Mouse (Mus musculus) embryonic fibroblast, embryonic 13.5 days (primary cell): ENCODE results near the gene Glis2. TPM values are rescaled to one million over a fixed set of nuclear protein-coding genes. Genes with fewer than 3 reads are reported as not detected.

Experiments
- H3K27ac ChIP-seq: 2 replicates; pipeline ENCODE4 v1.5.1; 2012; ENCODE audit warnings: low read length, control low read depth, inconsistent platforms; ENCODE audit not compliant: insufficient read depth
- H3K4me1 ChIP-seq: 2 replicates; pipeline ENCODE4 v1.6.1; 2011; ENCODE audit warnings: low read length; ENCODE audit not compliant: control insufficient read depth, insufficient read depth
- H3K4me3 ChIP-seq: 2 replicates; pipeline ENCODE4 v1.5.1; 2011; ENCODE audit warnings: mild to moderate bottlenecking, control low read depth, low read length; ENCODE audit not compliant: insufficient read depth
- CTCF ChIP-seq: IDR thresholded peaks from 2 replicates; pipeline ENCODE4 v1.5.1; 2011; ENCODE audit warnings: mild to moderate bottlenecking, control low read depth, low read length, moderate library complexity, borderline replicate concordance; ENCODE audit not compliant: insufficient read depth
- POLR2A ChIP-seq: IDR thresholded peaks from 2 replicates; pipeline ENCODE4 v1.6.1; 2011; ENCODE audit warnings: low read depth, mild to moderate bottlenecking, control low read depth, low read length, moderate library complexity
- polyA plus RNA-seq: library from polyadenylated mRNA; stranded (reverse); fragments of >200 nt; gene quantifications from 2 replicates; pipeline ENCODE4 v1.2.4, GENCODE M21; 2011; ENCODE audit warnings: low read depth; ENCODE audit not compliant: missing spikeins, insufficient read length

Gene Glis2
- polyA plus RNA-seq, 1 experiment, result 64.0 TPM

- TF ChIP-seq CTCF (no peak), POLR2A (no peak)
- Histone ChIP-seq H3K4me3 (peak overlapping the region; percentile 94), H3K27ac (peak overlapping the region; percentile 94), H3K4me1 (peaks cover 15% of the 10 kb centered on the region)
Observed at GRCm38 (mm10) chr16:4594814-4595526, 457 bp downstream of the Glis2 start.

GRCm38 (mm10) chr16:4595527-4595963, 1.0 kb downstream of the Glis2 start:
- peaks cover 21% of the 10 kb centered on the region for H3K4me1 ChIP-seq
- H3K4me3 ChIP-seq, result peak overlapping the region; percentile 94
- peak overlapping the region; percentile 94 for H3K27ac ChIP-seq
- TF ChIP-seq POLR2A, result 0 out of 2 replicates have a peak, but pooled peaks have one; percentile 31
- no peak for TF ChIP-seq CTCF

GRCm38 (mm10) chr16:4596141-4596728, 1.7 kb downstream of the Glis2 start:
- H3K27ac ChIP-seq, result peak overlapping the region; percentile 94
- peaks cover 27% of the 10 kb centered on the region for H3K4me1 ChIP-seq
- H3K4me3 ChIP-seq, result peak overlapping the region; percentile 94
- TF ChIP-seq POLR2A (peak; percentile 42; the same call in 1 of the 2 replicates), CTCF (no peak)

- Histone ChIP-seq H3K27ac (peak overlapping the region; percentile 94), H3K4me1 (peaks cover 30% of the 10 kb centered on the region), H3K4me3 (peak overlapping the region; percentile 94)
- TF ChIP-seq POLR2A (no peak), CTCF (no peak)
Observed at GRCm38 (mm10) chr16:4596836-4597235, 2.3 kb downstream of the Glis2 start.

- TF ChIP-seq POLR2A (0 out of 2 replicates have a peak, but pooled peaks have one; percentile 27), CTCF (no peak)
Observed at GRCm38 (mm10) chr16:4597296-4597695, 2.8 kb downstream of the Glis2 start.

GRCm38 (mm10) chr16:4598041-4598440, 3.5 kb downstream of the Glis2 start:
- Histone ChIP-seq H3K27ac (peak overlapping the region; percentile 94), H3K4me3 (no peak overlapping the region; the same call in 1 of the 2 replicates), H3K4me1 (peaks cover 41% of the 10 kb centered on the region)
- no peak for TF ChIP-seq POLR2A
- no peak for TF ChIP-seq CTCF

More at GRCm38 (mm10) chr16:4597296-4597695, 2.8 kb downstream of the Glis2 start:
- H3K27ac ChIP-seq, result peak overlapping the region; percentile 94
- peak overlapping the region; percentile 94 for H3K4me3 ChIP-seq
- H3K4me1 ChIP-seq, result peaks cover 35% of the 10 kb centered on the region

- no peak overlapping the region for H3K4me3 ChIP-seq
- peaks cover 48% of the 10 kb centered on the region for H3K4me1 ChIP-seq
- peak overlapping the region; percentile 94; the same call in 1 of the 2 replicates for H3K27ac ChIP-seq
- TF ChIP-seq POLR2A, result no peak; the same call in 1 of the 2 replicates
- TF ChIP-seq CTCF, result no peak
Observed at GRCm38 (mm10) chr16:4598891-4599543, 4.5 kb downstream of the Glis2 start.

GRCm38 (mm10) chr16:4599616-4600015, 5.1 kb downstream of the Glis2 start:
- Histone ChIP-seq H3K4me3 (no peak overlapping the region), H3K27ac (no peak overlapping the region), H3K4me1 (peaks cover 51% of the 10 kb centered on the region)
- TF ChIP-seq POLR2A (no peak), CTCF (no peak)

GRCm38 (mm10) chr16:4600701-4601310, 6.3 kb downstream of the Glis2 start:
- TF ChIP-seq POLR2A, result no peak
- no peak for TF ChIP-seq CTCF
- Histone ChIP-seq H3K27ac (peak overlapping the region; percentile 32; the same call in 1 of the 2 replicates), H3K4me3 (no peak overlapping the region), H3K4me1 (peaks cover 53% of the 10 kb centered on the region)
